Mouse (Mus musculus) left cerebral cortex, postnatal 10 days (tissue): ENCODE measurements around the gene Otor. TPM values are rescaled to one million over a fixed set of nuclear protein-coding genes. Genes with fewer than 3 reads are reported as not detected.

Source experiments
- DNase-seq, 2 experiments: peaks; one replicate each; pipeline ENCODE4 v3.0.0; 2021 to 2022; ENCODE audit warnings: low spot score in 2 of 2, mixed read lengths in 1 of 2; ENCODE audit errors: extremely low spot score in 1 of 2
- intact Hi-C: fragments of 180-260 bp; cut with DNase I; formaldehyde crosslinking; loops from one replicate; pipeline ENCODE4 v1.15.1; 2025
- total RNA-seq, 2 experiments: library from RNA; stranded (reverse); gene quantifications; 2 replicates each; pipeline ENCODE4 v1.2.3; 2021

The Otor gene
- total RNA-seq, result not detected

- intact Hi-C loops, result no loop called here
- DNase-seq, result no peak
Measured at GRCm38 (mm10) chr2:143078198-143078851, at the start of gene Otor. TSS of gene Otor (plus strand) at chr2:143078473.

GRCm38 (mm10) chr2:143031283-143031682 is 47.0 kb upstream of the Otor start:
- intact Hi-C loops, result no loop called here
- DNase-seq, result no peak

GRCm38 (mm10) chr2:143032378-143033255 is 45.7 kb upstream of the Otor start:
- intact Hi-C loops, result no loop called here
- no peak for DNase-seq

- peak; percentile 53 to 55 for DNase-seq
- intact Hi-C loops, result no loop called here
Measured at GRCm38 (mm10) chr2:143034350-143035085, 43.8 kb upstream of the Otor start.

GRCm38 (mm10) chr2:143035086-143035593 is 43.1 kb upstream of the Otor start:
- intact Hi-C loops, result no loop called here
- peak in 1 of 2 experiments; percentile 24 for DNase-seq

- intact Hi-C loops, result no loop called here
Measured at GRCm38 (mm10) chr2:143041596-143041995, 36.7 kb upstream of the Otor start.

GRCm38 (mm10) chr2:143055251-143055650 is 23.0 kb upstream of the Otor start:
- intact Hi-C loops, result no loop called here
- DNase-seq, result no peak

More at GRCm38 (mm10) chr2:143041596-143041995, 36.7 kb upstream of the Otor start:
- no peak for DNase-seq

GRCm38 (mm10) chr2:143056736-143057135 is 21.5 kb upstream of the Otor start:
- peak in 1 of 2 experiments; percentile 53 for DNase-seq
- intact Hi-C loops, result no loop called here

GRCm38 (mm10) chr2:143062432-143062811 is 15.9 kb upstream of the Otor start:
- intact Hi-C loops, result no loop called here
- no peak for DNase-seq

- intact Hi-C loops, result no loop called here
- DNase-seq, result peak; percentile 77 to 93
Measured at GRCm38 (mm10) chr2:143062812-143063792, 15.2 kb upstream of the Otor start, which contains the start of gene Snrpb2. TSS of gene Snrpb2 (plus strand) at chr2:143063039.

GRCm38 (mm10) chr2:143065914-143066313 is 12.4 kb upstream of the Otor start:
- no peak for DNase-seq
- intact Hi-C loops, result no loop called here

GRCm38 (mm10) chr2:143081693-143082092 is 3.4 kb downstream of the Otor start:
- no peak for DNase-seq
- intact Hi-C loops, result no loop called here

- DNase-seq, result no peak
- intact Hi-C loops, result no loop called here
Measured at GRCm38 (mm10) chr2:143084852-143085397, 6.7 kb downstream of the Otor start.

GRCm38 (mm10) chr2:143089866-143090265 is 11.6 kb downstream of the Otor start:
- DNase-seq, result no peak
- intact Hi-C loops, result loop anchor here (5.0 to 10.0 kb wide), 2 partner anchors 233 to 835 kb away; no protein-coding TSS in a partner anchor

GRCm38 (mm10) chr2:143093726-143094125 is 15.5 kb downstream of the Otor start:
- intact Hi-C loops, result loop anchor here (5.0 to 10.0 kb wide), 2 partner anchors 236 to 839 kb away; no protein-coding TSS in a partner anchor
- peak; percentile 83 to 90 for DNase-seq

- intact Hi-C loops, result loop anchor here (5.0 to 10.0 kb wide), 2 partner anchors 237 to 840 kb away; no protein-coding TSS in a partner anchor
- DNase-seq, result no peak
Measured at GRCm38 (mm10) chr2:143094761-143095160, 16.5 kb downstream of the Otor start.

GRCm38 (mm10) chr2:143097170-143097569 is 18.9 kb downstream of the Otor start:
- intact Hi-C loops, result loop anchor here (10.0 kb wide), 1 partner anchor 842 kb away; no protein-coding TSS in a partner anchor
- no peak for DNase-seq
